Mouse (Mus musculus) embryo, embryonic 9.5 days (tissue): ENCODE data around the gene Slc7a11.

ENCODE experiments used
- DNase-seq: peaks from one replicate; pipeline ENCODE4 v3.0.0-alpha.2; 2017; ENCODE audit errors: extremely low spot score

Gene Slc7a11

DNA sequence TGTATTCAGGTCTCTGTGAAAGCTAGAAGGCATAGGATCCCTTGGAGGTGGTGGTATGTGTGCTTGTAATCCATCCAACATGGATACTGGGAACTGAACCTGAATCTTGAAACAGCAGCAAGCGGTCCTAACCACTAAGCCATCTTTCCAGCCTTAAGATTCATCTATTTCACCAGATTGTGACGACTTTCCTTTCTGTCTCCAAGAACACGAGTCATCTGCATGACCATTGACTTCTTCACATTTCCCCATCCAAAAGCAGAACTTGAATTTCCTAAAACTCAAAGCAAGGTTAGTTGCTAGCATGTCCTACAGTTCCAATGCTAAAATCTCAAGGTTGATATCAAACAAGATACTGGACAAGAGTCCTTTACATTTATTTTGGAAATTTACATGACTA is 37.5 kb downstream of the Slc7a11 start:
- no peak for DNase-seq

GRCm38 (mm10) chr3:50388786-50389185 is 54.6 kb downstream of the Slc7a11 start:
- no peak for DNase-seq

- no peak for DNase-seq
These were observed 55.1 kb downstream of the Slc7a11 start for GRCm38 (mm10) chr3:50388288-50388687.

- no peak for DNase-seq
These were observed 56.1 kb downstream of the Slc7a11 start for GRCm38 (mm10) chr3:50387280-50387679.

GRCm38 (mm10) chr3:50386561-50387221 is 56.7 kb downstream of the Slc7a11 start:
- DNase-seq, result peak; percentile 38

- DNase-seq, result no peak
These were observed 57.3 kb downstream of the Slc7a11 start for GRCm38 (mm10) chr3:50386066-50386465.

DNA sequence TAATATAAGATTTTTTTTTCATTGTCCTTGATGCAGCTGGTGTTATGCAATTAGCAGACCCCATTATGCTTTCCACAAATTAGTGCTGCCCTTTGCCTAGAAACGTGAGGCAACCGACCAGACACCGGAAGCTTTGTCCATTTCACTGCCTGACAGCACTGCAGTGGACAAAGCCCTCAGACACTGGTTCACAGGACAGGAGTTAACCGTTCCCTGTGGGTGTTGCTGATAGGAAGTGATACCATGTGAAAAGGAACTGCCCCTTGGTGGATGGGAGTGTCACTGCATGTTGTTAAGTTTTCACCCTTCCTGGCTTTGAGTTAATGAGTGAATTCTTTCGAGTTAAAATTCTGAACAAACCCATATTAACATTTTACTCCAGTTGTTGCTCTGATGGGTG is 60.7 kb downstream of the Slc7a11 start:
- DNase-seq, result peak; percentile 28

GRCm38 (mm10) chr3:50381861-50382693 is 61.3 kb downstream of the Slc7a11 start:
- peak; percentile 34 for DNase-seq

GRCm38 (mm10) chr3:50381160-50381860 is 62.1 kb downstream of the Slc7a11 start:
- peak; percentile 77 for DNase-seq

DNA sequence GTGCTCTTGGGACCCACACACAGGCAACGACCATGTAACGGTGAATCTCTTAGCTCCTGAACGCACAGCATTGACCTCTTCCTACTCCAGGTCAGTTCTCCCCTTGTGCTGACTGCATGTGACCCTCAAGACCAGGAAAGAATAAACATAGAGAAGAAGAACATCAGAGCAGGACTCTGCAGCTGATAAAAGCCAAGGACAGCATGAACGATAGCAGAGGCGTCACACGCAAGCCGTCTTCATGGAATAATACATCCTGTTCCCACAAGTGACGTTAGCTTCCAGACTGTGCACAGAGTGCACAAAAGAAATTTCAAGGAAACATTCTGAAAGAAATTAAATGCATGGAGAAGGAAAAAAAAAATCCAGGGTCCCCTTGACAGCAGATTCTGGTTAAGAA is 63.5 kb downstream of the Slc7a11 start:
- no peak for DNase-seq

DNA sequence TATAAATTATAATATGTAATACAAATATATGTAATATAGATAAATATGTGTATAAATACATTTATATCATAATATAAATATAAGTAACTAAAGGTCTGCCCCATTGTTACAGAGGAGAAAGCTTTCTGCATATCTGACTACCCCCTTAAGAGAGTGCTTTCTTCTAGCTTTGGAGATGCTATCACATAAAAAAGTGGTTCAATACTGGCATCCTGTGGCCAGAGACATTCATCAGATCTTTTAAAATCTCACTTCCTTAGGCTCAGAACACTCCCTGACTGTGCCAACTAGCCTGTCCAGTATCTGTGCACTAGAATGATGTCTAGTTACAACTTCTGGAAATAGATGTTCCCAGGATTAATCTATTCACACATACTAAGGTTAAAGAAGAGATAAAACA is 67.9 kb downstream of the Slc7a11 start:
- DNase-seq, result no peak

DNA sequence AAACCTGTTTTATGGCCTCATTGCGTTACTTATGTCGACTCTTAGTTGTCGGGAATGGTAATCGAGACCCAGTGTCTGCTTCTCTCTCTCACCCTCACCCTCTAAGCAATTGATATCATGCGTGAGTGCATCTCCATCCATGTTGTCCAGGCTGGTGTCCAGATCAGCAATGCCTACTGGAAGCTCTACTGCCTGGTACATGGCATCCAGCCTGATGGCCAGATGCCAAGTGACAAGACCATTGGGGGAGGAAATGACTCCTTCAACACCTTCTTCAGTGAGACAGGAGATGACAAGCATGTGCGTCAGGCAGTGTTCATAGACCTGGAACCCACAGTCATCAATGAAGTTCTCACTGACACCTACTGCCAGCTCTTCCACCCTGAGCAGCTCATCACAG is 73.6 kb downstream of the Slc7a11 start:
- no peak for DNase-seq

GRCm38 (mm10) chr3:50367175-50367574 is 76.2 kb downstream of the Slc7a11 start:
- no peak for DNase-seq

GRCm38 (mm10) chr3:50363659-50364058 is 79.8 kb downstream of the Slc7a11 start:
- no peak for DNase-seq

DNA sequence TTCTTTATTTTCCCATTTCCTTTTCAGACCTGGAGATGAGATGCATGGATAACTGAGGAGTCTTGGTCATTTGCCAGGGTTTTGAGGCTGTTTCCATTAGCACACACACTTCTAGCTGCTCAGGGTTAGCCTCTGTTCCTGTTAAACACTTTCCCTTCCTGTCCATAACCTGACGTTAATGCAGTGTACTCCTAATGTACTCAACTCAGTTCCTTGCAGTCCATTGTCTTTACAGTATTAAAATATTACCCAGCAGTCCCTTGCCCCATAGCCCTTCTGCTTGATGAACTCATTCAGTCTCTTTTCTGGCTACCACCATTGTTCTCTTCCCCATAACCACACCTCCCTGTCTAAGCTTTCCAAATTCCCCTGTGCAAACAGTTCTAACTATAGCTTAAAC is 96.3 kb downstream of the Slc7a11 start:
- no peak for DNase-seq

DNA sequence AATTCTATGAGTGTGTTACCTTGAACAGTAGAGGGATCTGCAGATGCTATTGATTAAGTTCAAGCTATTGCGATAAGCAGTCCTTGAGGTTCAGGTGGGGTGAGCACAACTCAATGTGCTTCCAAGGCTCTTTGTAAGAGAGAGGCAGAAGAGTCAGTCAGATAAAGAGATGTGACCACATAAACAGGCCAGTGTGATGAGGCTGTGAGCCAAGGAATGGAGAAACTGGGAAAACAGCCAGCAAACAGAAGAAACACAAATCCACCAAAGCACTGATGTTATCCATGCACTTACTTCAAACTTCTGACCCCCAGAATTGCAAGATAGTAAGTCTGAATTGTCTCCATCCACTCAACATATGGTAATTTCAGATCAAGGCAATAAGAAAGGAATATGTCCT is 99.0 kb downstream of the Slc7a11 start:
- no peak for DNase-seq

DNA sequence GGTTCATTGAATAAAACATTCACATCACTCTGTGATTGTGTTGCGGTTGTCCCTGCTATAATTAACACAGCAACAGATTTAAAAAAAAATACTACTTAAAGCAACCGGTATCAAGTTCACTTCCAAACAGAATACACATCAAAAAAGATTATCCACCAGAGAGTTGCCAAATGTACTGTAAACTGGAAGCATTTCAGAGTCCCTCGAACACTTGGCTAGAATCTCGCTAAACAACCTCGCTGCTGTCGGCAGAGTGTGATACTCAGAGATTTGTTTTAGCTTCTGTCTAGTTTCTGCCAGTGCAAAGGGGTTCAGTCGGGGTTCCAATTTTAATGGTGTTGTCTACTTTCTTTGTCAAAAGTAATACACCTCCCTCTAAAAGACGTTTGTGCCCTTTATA is 118.9 kb downstream of the Slc7a11 start:
- DNase-seq, result no peak

DNA sequence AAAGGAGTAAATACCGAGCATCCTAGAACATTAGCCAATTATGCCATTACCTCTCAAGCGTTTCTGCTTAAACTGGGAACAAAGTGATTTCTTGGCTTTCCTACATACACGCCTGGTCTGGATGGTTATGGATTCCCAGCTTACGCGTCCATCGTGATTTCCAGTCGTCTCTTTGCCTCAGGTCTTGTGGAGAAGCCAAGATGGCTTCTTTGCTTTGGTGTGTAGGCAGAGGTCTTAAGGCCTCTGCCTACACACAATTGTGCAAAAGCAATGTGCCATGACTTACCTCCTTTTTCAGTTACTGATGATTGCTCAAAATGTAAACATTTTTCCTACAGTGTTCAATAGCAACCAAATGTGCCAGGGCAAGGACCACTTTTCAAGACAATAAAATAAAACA is 119.5 kb downstream of the Slc7a11 start:
- no peak for DNase-seq

GRCm38 (mm10) chr3:50320862-50321261 is 122.6 kb downstream of the Slc7a11 start:
- DNase-seq, result no peak

DNA sequence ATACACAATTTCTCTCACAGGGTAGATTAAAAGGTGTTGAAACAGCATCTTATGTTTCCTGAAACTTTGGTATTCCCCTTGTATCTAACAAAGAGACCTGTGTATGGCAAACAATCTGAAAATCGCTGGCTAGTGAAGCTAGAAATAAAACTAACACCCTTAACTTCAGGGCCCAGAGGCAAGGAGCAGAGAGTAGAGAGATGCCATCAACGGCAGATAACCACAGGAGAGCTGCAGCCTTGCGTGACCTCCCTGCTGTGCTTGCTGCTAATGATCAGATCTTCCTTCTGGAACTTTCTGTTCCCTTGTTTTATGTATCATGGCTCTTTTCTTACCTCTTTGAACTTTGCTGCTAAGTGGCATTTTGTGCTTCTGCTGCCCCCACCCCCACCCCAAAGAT is 125.3 kb downstream of the Slc7a11 start:
- DNase-seq, result no peak

DNA sequence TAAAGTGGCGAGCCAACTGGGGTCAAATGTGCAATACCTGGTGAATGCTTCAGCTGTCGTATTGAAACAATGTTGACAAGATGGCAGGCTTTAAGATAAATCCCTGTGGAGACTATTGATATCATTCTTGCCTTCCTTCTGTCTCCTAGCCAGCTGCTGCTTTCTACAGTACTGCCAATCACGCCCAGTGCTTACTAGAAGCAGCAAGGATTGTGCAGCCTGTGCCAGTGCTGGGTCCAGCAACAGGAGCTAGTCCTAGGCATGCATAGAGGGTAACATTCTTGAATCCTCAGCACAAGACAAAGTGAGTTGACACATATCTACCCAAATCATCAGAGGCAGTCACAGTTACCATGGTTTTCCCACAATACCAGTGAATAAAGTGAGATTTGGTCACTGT is 129.6 kb downstream of the Slc7a11 start:
- DNase-seq, result no peak
